In genomic region chr9:42094752-42095151, GRCm38 (mm10) we compare ENCODE assay signal across 9 mouse cellular contexts. TPM values are rescaled to one million over a fixed set of nuclear protein-coding genes. Genes with fewer than 3 reads are reported as not detected.
A peak's percentile ranks its signal among the peaks of the same experiment; 100 is the strongest.
DNase-seq lines count a peak whose midpoint lies in the region; ATAC-seq and TF ChIP-seq lines count a peak whose summit lies in the region.
"Had no signal": no experiment of that assay in that cellular context is flagged by ENCODE, and none has a peak within 500 bp of the region (broad histone marks: within the 10 kb centered on the region; RNA-seq: fewer than 3 reads in every experiment).

No protein-coding gene starts in this region.

- no peak for ATAC-seq in kidney, embryonic 15.5 days (replicated peaks; ENCODE audit: low FRiP score)

- no peaks in the 10 kb centered on the region for H3K9me3 ChIP-seq in kidney, embryonic 15.5 days (replicated peaks)
- H3K9me3 ChIP-seq: hindbrain, embryonic 15.5 days had no signal

- no peaks in the 10 kb centered on the region for H3K27me3 ChIP-seq in kidney, adult 2 months (replicated peaks; ENCODE audit: control insufficient read depth, insufficient read depth, low read length)
- H3K27me3 ChIP-seq in kidney, embryonic 15.5 days: no peaks in the 10 kb centered on the region
- H3K27me3 ChIP-seq: hindbrain, embryonic 15.5 days had no signal

- peaks cover 5% of the 10 kb centered on the region; the same call in 1 of the 2 replicates for H3K4me1 ChIP-seq in kidney, adult 2 months (ENCODE audit: control insufficient read depth, insufficient read depth, low read length)
- 0 out of 2 replicates have a peak, but pooled peaks cover 14% of the 10 kb centered on the region for H3K4me1 ChIP-seq in kidney, embryonic 15.5 days
- H3K4me1 ChIP-seq: hindbrain, embryonic 15.5 days had no signal

- no peak overlapping the region for H3K9ac ChIP-seq in kidney, embryonic 15.5 days
- H3K9ac ChIP-seq: hindbrain, embryonic 15.5 days had no signal

- no peak overlapping the region for H3K4me2 ChIP-seq in kidney, embryonic 15.5 days
- H3K4me2 ChIP-seq: hindbrain, embryonic 15.5 days had no signal

- TF ChIP-seq CTCF in kidney, adult 2 months (conservative IDR thresholded peaks at IDR 0.05; ENCODE audit: insufficient read depth, insufficient read length, low read depth, low read length): no peak

- H3K4me3 ChIP-seq in kidney, adult 2 months (ENCODE audit: insufficient read depth, low read depth, low read length): no peak overlapping the region
- H3K4me3 ChIP-seq in kidney, embryonic 15.5 days (replicated peaks): no peak overlapping the region
- H3K4me3 ChIP-seq: hindbrain, embryonic 15.5 days had no signal

- no peak for TF ChIP-seq POLR2A in kidney, adult 2 months (IDR thresholded peaks at IDR 0.05; ENCODE audit: low read depth, low read length)

- WGBS in kidney, adult 2 months: 19% methylated on average over 11 of the region's 11 CpGs
- 26% methylated on average over 11 of the region's 11 CpGs for WGBS in kidney, embryonic 15.5 days

- H3K27ac ChIP-seq in kidney, adult 2 months (ENCODE audit: insufficient read depth, low read depth, low read length): no peak overlapping the region
- H3K27ac ChIP-seq in kidney, embryonic 15.5 days: no peak overlapping the region
- H3K27ac ChIP-seq: hindbrain, embryonic 15.5 days had no signal

- H3K36me3 ChIP-seq in kidney, adult 2 months (ENCODE audit: control insufficient read depth, insufficient read depth, low read length): 0 out of 2 replicates have a peak, but pooled peaks cover 2% of the 10 kb centered on the region
- H3K36me3 ChIP-seq in kidney, embryonic 15.5 days: peaks cover 2% of the 10 kb centered on the region; the same call in 1 of the 2 replicates
- H3K36me3 ChIP-seq: hindbrain, embryonic 15.5 days had no signal

- DNase-seq in kidney, adult 2 months: peak; percentile 64
- DNase-seq in adrenal gland, adult 8-10 months: peak; percentile 88
- peak; percentile 34 for DNase-seq in gastrocnemius, postnatal 10 days
- peak; percentile 70 to 79 for DNase-seq in lung, postnatal 4 days
- DNase-seq in testis, postnatal 14 days (ENCODE audit: low spot score): no peak
- DNase-seq in right cerebral cortex, postnatal 36 days (ENCODE audit: low spot score in 2 of 2): no peak
- DNase-seq in urinary bladder, adult 2 months (ENCODE audit: low spot score): no peak

RNA-seq across cellular contexts. Expression of gene Sorl1, which starts 29.3 kb away (rescaled TPM):
- 58.1 and 80.7 TPM in 2 replicates for polyA plus RNA-seq in kidney, adult 2 months (2012; rRNA removed)
- polyA plus RNA-seq in kidney, embryonic 15.5 days (2015; fragmentation: Nextera tagmentation; extraction: Ambion mirVana): 8.4 and 9.1 TPM in 2 replicates
- total RNA-seq in adrenal gland, adult 8-10 months (2022): 10 to 100 TPM; 14.1 to 41.2 (median 31.8) TPM
- total RNA-seq in gastrocnemius, postnatal 10 days (2021): 10 to 100 TPM; 27.8 to 29.9 TPM
- 56.4 and 62.6 TPM in 2 replicates for polyA plus RNA-seq in urinary bladder, adult 2 months (2012; rRNA removed)

Comparison
In these comparisons a context has a peak if more than half of its experiments do, and no peak if none do; other contexts are left out.
1. DNase-seq: peak in kidney, adult 2 months (single experiment), adrenal gland, adult 8-10 months (single experiment), gastrocnemius, postnatal 10 days (single experiment) and lung, postnatal 4 days (2 of 2); none in testis, postnatal 14 days (single experiment), right cerebral cortex, postnatal 36 days (0 of 2) and urinary bladder, adult 2 months (single experiment).